Mouse (Mus musculus) intestine, embryonic 14.5 days (tissue): ENCODE results near the gene BC016579. TPM values are rescaled to one million over a fixed set of nuclear protein-coding genes. Genes with fewer than 3 reads are reported as not detected.

Experiments used
- polyA plus RNA-seq: library from polyadenylated mRNA; unstranded; fragments of >200 nt; fragmentation: Nextera tagmentation; extraction: Ambion mirVana; gene quantifications from 2 replicates; pipeline ENCODE4 v1.2.1, GENCODE M21; 2014

The BC016579 gene
- polyA plus RNA-seq, 1 experiment from 2014 or later, result 2.7 TPM

Other genes with a start within 250 kb of the BC016579 start
- 35.5 and 41.7 TPM in 2 replicates for gene Cd200, start 245.0 kb downstream of the BC016579 start, polyA plus RNA-seq
- 1.5 and 1.8 TPM in 2 replicates for gene Gm609, start 161.1 kb downstream of the BC016579 start, polyA plus RNA-seq
- gene Gm17783, start 122.0 kb downstream of the BC016579 start, polyA plus RNA-seq, result 1.9 and 4.1 TPM in 2 replicates
- gene Slc9c1, start 118.8 kb downstream of the BC016579 start, polyA plus RNA-seq, result not detected in 2 replicates
- 0.09 TPM in 2 replicates for gene Gcsam, start 43.7 kb downstream of the BC016579 start, polyA plus RNA-seq
- 0.26 and 0.30 TPM in 2 replicates for gene Tmprss7, start 39.6 kb upstream of the BC016579 start, polyA plus RNA-seq
- gene Tagln3, start 70.5 kb upstream of the BC016579 start, polyA plus RNA-seq, result 42.5 and 50.0 TPM in 2 replicates
- gene Abhd10, start 88.9 kb upstream of the BC016579 start, polyA plus RNA-seq, result 33.9 and 37.8 TPM in 2 replicates